Mouse (Mus musculus): Measurements from ENCODE around the gene Mrps18a. TPM values are rescaled to one million over a fixed set of nuclear protein-coding genes. Genes with fewer than 3 reads are reported as not detected.

The Mrps18a gene
- polyA plus RNA-seq, 1 experiment from 2014 or later: 165 TPM

DNA sequence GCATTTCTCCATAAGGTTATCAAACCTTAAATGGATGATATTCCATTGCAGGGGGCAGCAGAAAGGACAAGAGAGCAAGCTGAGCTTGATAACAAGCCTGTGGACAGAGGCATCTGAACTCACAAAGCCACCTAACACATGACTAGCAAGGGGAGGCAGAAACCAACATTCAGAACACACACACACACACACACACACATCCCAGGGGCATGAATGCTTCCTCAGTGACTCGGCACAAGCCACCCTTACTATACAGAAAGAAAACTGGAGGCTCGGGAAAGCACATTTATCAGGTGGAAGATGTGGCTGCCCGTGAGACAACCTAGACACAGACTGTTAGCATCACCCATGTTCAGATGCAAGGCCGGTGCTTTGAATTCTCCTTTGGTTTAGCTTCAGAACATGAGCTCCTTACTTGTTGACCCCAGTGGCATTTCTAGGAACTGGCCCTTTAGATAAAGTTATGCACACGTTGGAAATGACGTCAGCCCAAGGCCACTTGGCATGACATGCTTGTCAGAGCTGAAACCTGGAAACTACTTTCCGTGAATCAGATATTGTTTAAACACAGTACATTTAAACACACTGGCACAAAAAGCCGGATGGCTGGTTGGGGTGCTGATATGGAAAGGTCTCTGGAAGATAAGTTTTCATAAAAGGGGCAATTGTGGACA, 27.9 kb downstream of the Mrps18a start:
- no peak overlapping the region for H3K9ac ChIP-seq (ENCODE audit: low read length)

DNA sequence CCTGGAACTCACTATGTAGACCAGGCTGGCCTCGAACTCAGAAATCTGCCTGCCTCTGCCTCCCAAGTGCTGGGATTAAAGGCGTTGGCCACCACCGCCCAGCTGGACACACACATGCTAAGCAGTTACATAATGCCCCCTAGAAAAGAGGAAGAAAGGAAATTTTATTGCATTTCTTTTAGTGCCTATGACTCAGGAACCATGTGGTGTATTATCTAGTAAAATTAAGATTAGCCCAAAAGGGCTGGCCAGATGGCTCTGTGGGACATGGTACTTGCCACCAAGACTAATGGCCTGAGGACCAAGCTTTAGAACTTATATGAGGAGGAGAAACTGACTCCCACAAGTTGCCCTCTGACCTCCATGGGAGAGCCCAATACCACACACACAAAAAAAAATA, 29.1 kb downstream of the Mrps18a start:
- WGBS: 83% methylated on average over 3 of the region's 3 CpGs
- H3K9ac ChIP-seq (ENCODE audit: low read length): no peak overlapping the region

More for the DNA sequence above, 27.9 kb downstream of the Mrps18a start:
- no peak overlapping the region for H3K27ac ChIP-seq (replicated peaks; ENCODE audit: low read depth, low read length)
- no peak overlapping the region for H3K4me3 ChIP-seq (ENCODE audit: low read depth, low read length)
- no peaks in the 10 kb centered on the region for H3K27me3 ChIP-seq (ENCODE audit: control insufficient read depth, insufficient read depth, low read length)
- DNase-seq (ENCODE audit: low spot score) (no peak), ATAC-seq (ENCODE audit: insufficient number of reproducible peaks, low FRiP score, low TSS enrichment, low read depth) (no peak)
- 84% methylated on average over 8 of the region's 8 CpGs for WGBS
- no peak overlapping the region for H3K4me2 ChIP-seq (ENCODE audit: low read depth, severe bottlenecking)
- H3K9me3 ChIP-seq (ENCODE audit: control insufficient read depth, low read length): no peaks in the 10 kb centered on the region
- H3K4me1 ChIP-seq (ENCODE audit: control insufficient read depth, insufficient read depth, low read length): peaks cover 4% of the 10 kb centered on the region
- H3K36me3 ChIP-seq (ENCODE audit: control insufficient read depth, insufficient read depth, low read length): peaks cover 2% of the 10 kb centered on the region; the same call in 1 of the 2 replicates

DNA sequence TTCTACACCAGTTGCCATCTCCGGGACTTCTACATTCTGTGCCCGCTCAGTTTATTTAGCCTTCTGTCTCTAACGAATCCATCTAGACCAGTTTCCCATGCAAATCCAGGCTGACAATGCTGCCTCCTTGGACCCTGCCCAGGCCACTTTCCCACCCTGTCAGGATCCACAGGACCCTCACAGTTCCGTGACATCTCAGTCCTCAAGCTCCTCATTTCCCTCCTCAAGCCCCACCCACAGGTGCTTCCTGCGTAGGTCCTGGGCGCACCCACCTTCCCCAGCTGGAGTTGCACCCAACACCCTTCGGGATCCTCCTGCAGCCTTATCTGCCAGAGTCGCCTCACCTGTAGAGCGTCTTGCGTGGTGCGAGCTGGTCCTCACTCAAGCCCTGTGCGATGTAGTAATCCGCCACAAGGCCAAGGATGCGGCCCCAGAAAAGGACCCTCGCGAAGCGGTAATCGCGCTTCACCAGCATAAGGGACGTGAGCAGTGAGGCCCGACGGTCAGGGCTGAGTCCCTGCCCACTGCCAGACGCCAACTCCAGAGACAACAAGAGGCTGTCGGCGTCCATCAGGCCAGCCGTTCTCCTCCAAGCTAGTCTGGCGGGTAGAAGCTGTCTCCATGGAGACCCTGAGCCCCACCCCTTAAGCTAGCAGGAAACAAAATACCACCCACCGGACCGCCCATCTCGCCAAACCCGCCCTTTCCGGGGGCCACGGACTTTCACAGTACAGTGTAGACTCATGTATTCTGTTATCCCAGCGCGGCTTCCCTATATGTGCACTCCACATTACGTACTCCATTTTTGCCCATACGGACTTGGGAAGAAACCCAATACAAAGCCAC, 33.0 kb downstream of the Mrps18a start, which contains the start of gene Rsph9:
Gene Rsph9 (minus strand): TSS at position 639 of the 846 bp plus-strand sequence.
- H3K27ac ChIP-seq (replicated peaks; ENCODE audit: low read depth, low read length): no peak within 1 kb of the TSS; the same call in 1 of the 2 replicates
- peak within 1 kb of the TSS; percentile 87 for H3K4me2 ChIP-seq (ENCODE audit: low read depth, severe bottlenecking)
- peak; percentile 88 for DNase-seq (ENCODE audit: low spot score)
- peaks cover 6% of the 10 kb centered on the region for H3K4me1 ChIP-seq (ENCODE audit: control insufficient read depth, insufficient read depth, low read length)
- peak; percentile 88 for ATAC-seq (ENCODE audit: insufficient number of reproducible peaks, low FRiP score, low TSS enrichment, low read depth)
- no peaks in the 10 kb centered on the region for H3K27me3 ChIP-seq (ENCODE audit: control insufficient read depth, insufficient read depth, low read length)
- H3K4me3 ChIP-seq (ENCODE audit: low read depth, low read length): peak within 1 kb of the TSS; percentile 46
- 7% methylated on average over 37 of the region's 37 CpGs for WGBS
- peak within 1 kb of the TSS; percentile 51 for H3K9ac ChIP-seq (ENCODE audit: low read length)
- H3K36me3 ChIP-seq (ENCODE audit: control insufficient read depth, insufficient read depth, low read length): peaks cover 4% of the 10 kb centered on the region; the same call in 1 of the 2 replicates
- H3K9me3 ChIP-seq (ENCODE audit: control insufficient read depth, low read length): no peaks in the 10 kb centered on the region

More for the DNA sequence above, 29.1 kb downstream of the Mrps18a start:
- DNase-seq (ENCODE audit: low spot score): no peak
- Histone ChIP-seq H3K4me1 (ENCODE audit: control insufficient read depth, insufficient read depth, low read length) (peaks cover 6% of the 10 kb centered on the region), H3K27ac (replicated peaks; ENCODE audit: low read depth, low read length) (no peak overlapping the region), H3K36me3 (ENCODE audit: control insufficient read depth, insufficient read depth, low read length) (peaks cover 2% of the 10 kb centered on the region; the same call in 1 of the 2 replicates), H3K9me3 (ENCODE audit: control insufficient read depth, low read length) (no peaks in the 10 kb centered on the region), H3K4me3 (ENCODE audit: low read depth, low read length) (no peak overlapping the region), H3K27me3 (ENCODE audit: control insufficient read depth, insufficient read depth, low read length) (no peaks in the 10 kb centered on the region), H3K4me2 (ENCODE audit: low read depth, severe bottlenecking) (no peak overlapping the region)
- ATAC-seq (ENCODE audit: insufficient number of reproducible peaks, low FRiP score, low TSS enrichment, low read depth): no peak

DNA sequence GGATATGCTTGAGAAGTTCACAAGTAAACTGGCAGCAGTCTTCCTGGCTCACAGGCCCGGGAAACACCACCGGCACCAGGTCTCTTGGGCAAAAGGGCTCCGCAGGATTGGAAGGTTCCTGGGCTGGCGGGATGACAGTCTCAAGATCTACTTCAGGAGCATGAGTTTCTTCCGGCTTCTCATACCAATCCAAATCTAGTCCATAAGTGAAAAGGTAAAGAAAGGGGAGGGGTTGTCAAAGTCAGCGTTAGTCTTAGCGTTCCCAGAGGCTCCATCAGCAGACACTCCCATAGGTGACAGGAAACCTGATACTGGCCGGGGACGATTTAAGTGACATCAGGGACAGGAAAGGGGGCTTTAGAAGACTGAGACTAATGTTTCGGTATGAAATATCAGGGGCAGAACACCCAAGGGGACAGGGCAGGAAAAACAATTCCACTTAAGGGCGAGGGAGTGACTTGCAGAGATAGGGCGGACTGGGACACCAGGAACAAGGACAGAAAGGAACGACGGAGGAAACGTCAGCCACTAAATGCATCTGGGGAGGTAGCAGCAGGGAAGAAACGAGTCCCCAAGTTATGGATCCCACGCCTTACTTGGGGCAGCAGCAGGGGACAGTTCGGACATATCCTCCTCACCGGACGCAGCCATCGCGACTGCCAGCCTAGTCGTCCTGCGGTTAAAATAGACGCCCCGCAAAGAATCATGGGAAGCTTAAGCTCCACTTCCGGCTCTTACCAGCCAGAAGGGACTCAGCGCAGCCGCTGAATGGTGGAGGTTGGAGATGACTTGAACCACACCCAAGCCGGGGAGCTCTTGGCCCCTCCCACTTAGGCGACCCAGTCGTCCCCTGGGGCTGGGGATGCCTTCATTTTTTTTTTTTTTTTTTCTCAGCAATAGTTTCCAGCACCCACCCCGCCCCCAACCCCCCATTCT, 42.3 kb downstream of the Mrps18a start, which contains the start of gene Mad2l1bp:
Gene Mad2l1bp (minus strand): TSS at position 707 of the 936 bp plus-strand sequence.
- WGBS: 6% methylated on average over 33 of the region's 33 CpGs
- no peaks in the 10 kb centered on the region for H3K9me3 ChIP-seq (ENCODE audit: control insufficient read depth, low read length)

DNA sequence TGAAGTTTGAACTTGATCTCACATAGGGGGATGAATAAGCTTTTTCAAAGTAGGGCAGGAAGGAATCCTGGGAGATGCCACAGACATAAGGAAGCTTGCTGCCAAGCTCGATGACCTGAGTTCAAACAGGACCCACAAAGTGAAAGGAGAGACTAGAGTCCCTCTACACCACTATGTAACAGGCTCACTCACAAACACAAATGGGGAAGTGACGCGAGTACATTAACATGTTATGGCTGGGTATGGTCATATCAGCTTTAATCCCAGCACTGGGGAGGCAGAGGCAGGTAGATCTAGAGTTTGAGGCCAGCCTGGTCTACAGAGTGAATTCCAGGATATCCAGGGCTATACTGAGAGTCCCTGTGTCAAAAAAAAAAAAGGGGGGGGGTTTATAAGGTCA, 43.5 kb downstream of the Mrps18a start:
- Histone ChIP-seq H3K27me3 (ENCODE audit: control insufficient read depth, insufficient read depth, low read length) (no peaks in the 10 kb centered on the region), H3K4me2 (ENCODE audit: low read depth, severe bottlenecking) (no peak overlapping the region), H3K4me1 (ENCODE audit: control insufficient read depth, insufficient read depth, low read length) (peaks cover 3% of the 10 kb centered on the region; the same call in 1 of the 2 replicates), H3K4me3 (ENCODE audit: low read depth, low read length) (no peak overlapping the region), H3K9ac (ENCODE audit: low read length) (no peak overlapping the region), H3K36me3 (ENCODE audit: control insufficient read depth, insufficient read depth, low read length) (no peaks in the 10 kb centered on the region), H3K27ac (replicated peaks; ENCODE audit: low read depth, low read length) (no peak overlapping the region), H3K9me3 (ENCODE audit: control insufficient read depth, low read length) (no peaks in the 10 kb centered on the region)
- 97% methylated on average over 3 of the region's 3 CpGs for WGBS
- no peak for DNase-seq (ENCODE audit: low spot score)
- no peak for ATAC-seq (ENCODE audit: insufficient number of reproducible peaks, low FRiP score, low TSS enrichment, low read depth)

More for the DNA sequence above, 42.3 kb downstream of the Mrps18a start, which contains the start of gene Mad2l1bp:
- Histone ChIP-seq H3K27me3 (ENCODE audit: control insufficient read depth, insufficient read depth, low read length) (no peaks in the 10 kb centered on the region), H3K4me2 (ENCODE audit: low read depth, severe bottlenecking) (peak within 1 kb of the TSS; percentile 82), H3K4me1 (ENCODE audit: control insufficient read depth, insufficient read depth, low read length) (peaks cover 3% of the 10 kb centered on the region; the same call in 1 of the 2 replicates), H3K4me3 (ENCODE audit: low read depth, low read length) (peak within 1 kb of the TSS; percentile 70), H3K9ac (ENCODE audit: low read length) (peak within 1 kb of the TSS; percentile 70), H3K27ac (replicated peaks; ENCODE audit: low read depth, low read length) (no peak within 1 kb of the TSS), H3K36me3 (ENCODE audit: control insufficient read depth, insufficient read depth, low read length) (no peaks in the 10 kb centered on the region)
- peak; percentile 88 for DNase-seq (ENCODE audit: low spot score)
- peak; percentile 77 for ATAC-seq (ENCODE audit: insufficient number of reproducible peaks, low FRiP score, low TSS enrichment, low read depth)

DNA sequence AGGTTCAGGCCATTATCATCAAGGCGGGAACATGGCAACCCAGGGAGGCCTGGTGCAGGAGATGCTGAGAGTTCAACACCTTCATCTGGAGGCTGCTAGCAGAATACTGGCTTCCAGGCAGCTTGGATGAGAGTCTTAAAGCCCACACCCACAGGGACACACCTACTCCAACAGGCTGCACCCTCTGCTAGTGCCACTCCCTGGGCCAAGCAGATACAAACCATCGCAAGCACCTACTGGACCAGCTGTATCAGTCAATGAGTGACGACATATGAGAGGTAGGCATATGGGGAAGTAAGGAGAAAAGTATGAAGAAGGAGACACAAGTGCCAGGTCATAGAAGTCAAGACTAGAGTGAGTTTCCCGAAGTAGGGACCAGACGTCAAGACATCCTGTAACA, 45.9 kb downstream of the Mrps18a start:
- DNase-seq (ENCODE audit: low spot score): no peak
- H3K36me3 ChIP-seq (ENCODE audit: control insufficient read depth, insufficient read depth, low read length): no peaks in the 10 kb centered on the region
- H3K9me3 ChIP-seq (ENCODE audit: control insufficient read depth, low read length): no peaks in the 10 kb centered on the region
- ATAC-seq (ENCODE audit: insufficient number of reproducible peaks, low FRiP score, low TSS enrichment, low read depth): no peak
- H3K4me2 ChIP-seq (ENCODE audit: low read depth, severe bottlenecking): no peak overlapping the region
- H3K9ac ChIP-seq (ENCODE audit: low read length): no peak overlapping the region
- peaks cover 7% of the 10 kb centered on the region; the same call in 1 of the 2 replicates for H3K4me1 ChIP-seq (ENCODE audit: control insufficient read depth, insufficient read depth, low read length)
- H3K27ac ChIP-seq (replicated peaks; ENCODE audit: low read depth, low read length): no peak overlapping the region
- no peaks in the 10 kb centered on the region for H3K27me3 ChIP-seq (ENCODE audit: control insufficient read depth, insufficient read depth, low read length)
- H3K4me3 ChIP-seq (ENCODE audit: low read depth, low read length): no peak overlapping the region
- 84% methylated on average over 5 of the region's 5 CpGs for WGBS

DNA sequence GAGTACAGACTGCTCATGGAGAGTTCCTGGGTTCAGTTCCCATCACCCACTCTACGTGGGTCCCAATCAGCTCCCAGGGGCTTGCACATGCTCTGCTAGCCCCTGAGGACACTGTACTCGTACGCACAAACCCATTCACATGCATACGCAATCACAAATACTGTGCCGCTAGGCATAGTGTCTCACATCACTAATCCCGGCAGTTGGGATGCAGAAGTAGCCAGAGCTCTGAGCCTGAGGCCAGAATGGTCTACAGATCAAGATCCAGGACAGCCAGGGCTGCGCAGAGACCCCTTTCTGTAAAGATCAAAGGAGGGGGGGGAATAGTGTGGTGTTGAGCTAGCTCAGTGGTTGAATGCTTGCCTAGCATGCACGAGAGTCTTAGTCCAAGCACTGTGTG, 46.3 kb downstream of the Mrps18a start:
- WGBS: 88% methylated on average over 8 of the region's 8 CpGs
- peaks cover 7% of the 10 kb centered on the region; the same call in 1 of the 2 replicates for H3K4me1 ChIP-seq (ENCODE audit: control insufficient read depth, insufficient read depth, low read length)
- ATAC-seq (ENCODE audit: insufficient number of reproducible peaks, low FRiP score, low TSS enrichment, low read depth): no peak
- no peaks in the 10 kb centered on the region for H3K36me3 ChIP-seq (ENCODE audit: control insufficient read depth, insufficient read depth, low read length)
- H3K4me3 ChIP-seq (ENCODE audit: low read depth, low read length): no peak overlapping the region
- H3K4me2 ChIP-seq (ENCODE audit: low read depth, severe bottlenecking): no peak overlapping the region
- DNase-seq (ENCODE audit: low spot score): no peak
- no peaks in the 10 kb centered on the region for H3K9me3 ChIP-seq (ENCODE audit: control insufficient read depth, low read length)
- H3K27ac ChIP-seq (replicated peaks; ENCODE audit: low read depth, low read length): no peak overlapping the region
- no peaks in the 10 kb centered on the region for H3K27me3 ChIP-seq (ENCODE audit: control insufficient read depth, insufficient read depth, low read length)
- no peak overlapping the region for H3K9ac ChIP-seq (ENCODE audit: low read length)
